Mouse (Mus musculus) small intestine, adult 2 months (tissue): ENCODE results near the gene Atp2a1.

Experiments
- CTCF ChIP-seq: fragments of 200-500 bp; IDR thresholded peaks from 2 replicates; pipeline ENCODE4 v1.5.1; 2012; ENCODE audit warnings: low read depth, mild to moderate bottlenecking, control low read depth, inconsistent platforms, low read length, moderate library complexity, mixed read lengths; ENCODE audit not compliant: insufficient replicate concordance, insufficient read length; ENCODE audit errors: extremely low read depth
- POLR2A ChIP-seq: fragments of 200-500 bp; IDR thresholded peaks from 2 replicates; pipeline ENCODE4 v1.6.1; 2012; ENCODE audit warnings: low read depth, mild to moderate bottlenecking, control low read depth, inconsistent platforms, low read length, moderate library complexity

DNA sequence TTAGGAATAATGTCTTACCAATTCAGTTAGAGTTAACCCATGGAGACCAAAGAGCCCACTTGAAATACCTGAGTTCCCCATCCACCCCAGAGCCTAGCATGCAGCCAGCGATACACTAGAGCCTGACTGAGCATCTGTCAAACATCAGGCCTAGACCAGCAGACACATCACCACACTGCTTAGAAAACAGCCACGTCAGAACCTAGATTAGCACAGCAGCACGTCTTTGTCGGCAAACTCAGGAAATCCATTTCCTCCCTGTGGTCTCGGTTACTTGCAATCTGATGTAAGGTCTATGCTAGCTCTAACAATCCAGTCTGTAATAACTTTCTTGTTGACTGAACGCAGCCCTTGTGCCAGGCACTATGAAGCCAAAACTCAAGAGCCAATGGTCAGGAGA is 7.2 kb upstream of the Atp2a1 start:
- no peak for TF ChIP-seq CTCF
- TF ChIP-seq POLR2A: no peak
